Mouse (Mus musculus) ES-Bruce4 (cell line): ENCODE results near the gene Aldh1a7. TPM values are rescaled to one million over a fixed set of nuclear protein-coding genes. Genes with fewer than 3 reads are reported as not detected.
A peak's percentile ranks its signal among the peaks of the same experiment; 100 is the strongest.

ENCODE experiments used
- H3K27ac ChIP-seq: 2 replicates; pipeline ENCODE4 v1.5.1; 2012; ENCODE audit warnings: low read length, inconsistent platforms; ENCODE audit not compliant: insufficient read depth
- H3K27me3 ChIP-seq: 2 replicates; pipeline ENCODE4 v1.6.1; 2012; ENCODE audit warnings: mild to moderate bottlenecking, low read length, inconsistent platforms; ENCODE audit not compliant: control insufficient read depth, poor library complexity, insufficient read depth, severe bottlenecking
- H3K36me3 ChIP-seq: 2 replicates; pipeline ENCODE4 v1.6.1; 2012; ENCODE audit warnings: inconsistent platforms, mild to moderate bottlenecking, low read length, moderate library complexity; ENCODE audit not compliant: control insufficient read depth, poor library complexity, insufficient read depth, severe bottlenecking
- H3K4me1 ChIP-seq: one replicate; pipeline ENCODE4 v1.8.1; 2011; ENCODE audit warnings: low read length; ENCODE audit not compliant: control insufficient read depth, insufficient read depth
- H3K4me3 ChIP-seq: 2 replicates; pipeline ENCODE4 v1.5.1; 2011; ENCODE audit warnings: low read depth, mild to moderate bottlenecking, low read length
- H3K9ac ChIP-seq: 2 replicates; pipeline ENCODE4 v1.6.1; 2012; ENCODE audit warnings: low read depth, mild to moderate bottlenecking, inconsistent platforms; ENCODE audit not compliant: poor library complexity, severe bottlenecking
- H3K9me3 ChIP-seq: replicated peaks from 2 replicates; pipeline ENCODE4 v1.6.1; 2012; ENCODE audit warnings: mild to moderate bottlenecking, low read length, inconsistent platforms; ENCODE audit not compliant: control insufficient read depth, poor library complexity, insufficient read depth, severe bottlenecking
- CTCF ChIP-seq: IDR thresholded peaks from one replicate; pipeline ENCODE4 v1.8.1; 2011; ENCODE audit warnings: low read depth, low read length
- EP300 ChIP-seq: IDR thresholded peaks from 2 replicates; pipeline ENCODE4 v1.6.1; 2011; ENCODE audit warnings: low read depth, low read length; ENCODE audit not compliant: insufficient read depth
- POLR2A ChIP-seq: IDR thresholded peaks from one replicate; pipeline ENCODE4 v1.8.1; 2011; ENCODE audit warnings: low read length; ENCODE audit not compliant: insufficient read depth
- polyA plus RNA-seq: library from polyadenylated mRNA; stranded (reverse); fragments of >200 nt; gene quantifications from 2 replicates; pipeline ENCODE4 v1.2.4, GENCODE M21; 2011; ENCODE audit warnings: low read depth; ENCODE audit not compliant: missing spikeins, insufficient read depth, insufficient read length

Gene Aldh1a7
- polyA plus RNA-seq, 1 experiment, result not detected

- Histone ChIP-seq H3K27me3 (no peaks in the 10 kb centered on the region), H3K36me3 (no peaks in the 10 kb centered on the region), H3K27ac (no peak overlapping the region), H3K4me1 (no peaks in the 10 kb centered on the region), H3K9me3 (no peaks in the 10 kb centered on the region), H3K9ac (no peak overlapping the region), H3K4me3 (no peak overlapping the region)
- TF ChIP-seq CTCF (peak; percentile 1), EP300 (no peak)
These were observed 12.8 kb downstream of the Aldh1a7 start for GRCm38 (mm10) chr19:20714543-20714942.

GRCm38 (mm10) chr19:20707159-20707558 lies 20.2 kb downstream of the Aldh1a7 start:
- Histone ChIP-seq H3K36me3 (no peaks in the 10 kb centered on the region), H3K4me3 (no peak overlapping the region), H3K27me3 (no peaks in the 10 kb centered on the region), H3K9ac (no peak overlapping the region), H3K4me1 (no peaks in the 10 kb centered on the region), H3K9me3 (no peaks in the 10 kb centered on the region), H3K27ac (no peak overlapping the region)
- TF ChIP-seq CTCF, result no peak
- TF ChIP-seq EP300, result no peak
- no peak for TF ChIP-seq POLR2A

GRCm38 (mm10) chr19:20706747-20707146 lies 20.6 kb downstream of the Aldh1a7 start:
- H3K27me3 ChIP-seq, result no peaks in the 10 kb centered on the region
- TF ChIP-seq EP300 (no peak), CTCF (no peak), POLR2A (no peak)
- no peak overlapping the region for H3K9ac ChIP-seq
- H3K4me1 ChIP-seq, result no peaks in the 10 kb centered on the region
- no peaks in the 10 kb centered on the region for H3K36me3 ChIP-seq
- no peak overlapping the region for H3K27ac ChIP-seq
- H3K4me3 ChIP-seq, result no peak overlapping the region
- no peaks in the 10 kb centered on the region for H3K9me3 ChIP-seq

GRCm38 (mm10) chr19:20702074-20702473 lies 25.3 kb downstream of the Aldh1a7 start:
- H3K9ac ChIP-seq, result no peak overlapping the region
- H3K4me1 ChIP-seq, result no peaks in the 10 kb centered on the region
- H3K9me3 ChIP-seq, result no peaks in the 10 kb centered on the region
- H3K36me3 ChIP-seq, result no peaks in the 10 kb centered on the region
- TF ChIP-seq CTCF (no peak), POLR2A (no peak), EP300 (no peak)
- no peak overlapping the region for H3K27ac ChIP-seq
- no peaks in the 10 kb centered on the region for H3K27me3 ChIP-seq
- no peak overlapping the region for H3K4me3 ChIP-seq

- H3K4me3 ChIP-seq, result no peak overlapping the region
- H3K27ac ChIP-seq, result no peak overlapping the region
- no peaks in the 10 kb centered on the region for H3K9me3 ChIP-seq
- TF ChIP-seq EP300, result no peak
- no peak for TF ChIP-seq POLR2A
- TF ChIP-seq CTCF, result no peak
- no peaks in the 10 kb centered on the region for H3K36me3 ChIP-seq
- H3K27me3 ChIP-seq, result no peaks in the 10 kb centered on the region
- H3K9ac ChIP-seq, result no peak overlapping the region
- H3K4me1 ChIP-seq, result no peaks in the 10 kb centered on the region
These were observed 49.5 kb downstream of the Aldh1a7 start for GRCm38 (mm10) chr19:20677697-20678355.

- Histone ChIP-seq H3K27me3 (no peaks in the 10 kb centered on the region), H3K9ac (no peak overlapping the region), H3K9me3 (no peaks in the 10 kb centered on the region), H3K36me3 (no peaks in the 10 kb centered on the region), H3K4me3 (no peak overlapping the region), H3K4me1 (no peaks in the 10 kb centered on the region), H3K27ac (no peak overlapping the region)
- TF ChIP-seq CTCF (no peak), POLR2A (no peak), EP300 (no peak)
These were observed 73.1 kb downstream of the Aldh1a7 start for GRCm38 (mm10) chr19:20654141-20654873.
